Mouse (Mus musculus) lung, postnatal 0 days (tissue): ENCODE data around the gene Arl6ip1.

Experiments
- CTCF ChIP-seq: IDR thresholded peaks from 2 replicates; pipeline ENCODE4 v1.5.1; 2016; ENCODE audit warnings: antibody characterized with exemption, mild to moderate bottlenecking
- EP300 ChIP-seq: IDR thresholded peaks from 2 replicates; pipeline ENCODE4 v1.6.1; 2016; ENCODE audit warnings: antibody characterized with exemption, mild to moderate bottlenecking, control low read depth

GRCm38 (mm10) chr7:118128925-118129429 is 485 bp downstream of the Arl6ip1 start:
- TF ChIP-seq EP300 = no peak
- TF ChIP-seq CTCF = peak; percentile 3; the same call in 1 of the 2 replicates
